Mouse (Mus musculus): ENCODE data around the gene Cadm1.

Gene Cadm1

DNA sequence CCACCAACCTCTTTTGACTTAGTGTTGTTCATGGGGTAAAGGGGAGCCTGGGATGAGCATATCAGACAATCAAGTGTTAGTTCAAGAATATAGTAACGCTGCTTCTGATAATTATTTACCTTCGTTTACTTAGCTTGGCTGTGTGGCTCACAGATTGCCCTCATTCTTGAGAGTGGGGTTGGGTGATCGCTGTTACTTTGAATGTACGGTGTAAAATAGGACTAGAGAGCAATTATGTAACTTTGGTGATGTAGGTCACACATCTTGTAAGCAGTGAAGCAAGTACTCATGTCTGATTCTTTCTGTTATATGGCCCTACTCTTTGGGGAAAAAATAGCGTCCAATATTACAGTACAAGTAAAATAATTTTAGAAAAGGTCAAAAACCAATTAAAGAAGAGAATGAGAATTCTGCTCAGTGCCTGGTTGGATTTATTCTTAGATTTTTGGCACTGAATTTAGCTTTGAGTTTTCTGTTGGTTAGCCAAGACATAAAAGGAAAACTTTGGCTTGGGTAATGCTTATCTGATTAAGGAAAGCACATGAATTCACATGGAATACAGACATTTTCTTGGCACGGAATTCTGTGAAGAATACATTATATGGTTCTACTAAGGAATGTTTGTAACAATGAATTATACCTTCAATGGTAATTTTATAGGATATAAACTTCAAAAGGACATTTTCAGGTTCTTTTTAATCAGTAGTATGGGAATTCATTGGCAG, 129.6 kb downstream of the Cadm1 start:
- in situ Hi-C loops (cut with MboI, MseI) = no loop called here

DNA sequence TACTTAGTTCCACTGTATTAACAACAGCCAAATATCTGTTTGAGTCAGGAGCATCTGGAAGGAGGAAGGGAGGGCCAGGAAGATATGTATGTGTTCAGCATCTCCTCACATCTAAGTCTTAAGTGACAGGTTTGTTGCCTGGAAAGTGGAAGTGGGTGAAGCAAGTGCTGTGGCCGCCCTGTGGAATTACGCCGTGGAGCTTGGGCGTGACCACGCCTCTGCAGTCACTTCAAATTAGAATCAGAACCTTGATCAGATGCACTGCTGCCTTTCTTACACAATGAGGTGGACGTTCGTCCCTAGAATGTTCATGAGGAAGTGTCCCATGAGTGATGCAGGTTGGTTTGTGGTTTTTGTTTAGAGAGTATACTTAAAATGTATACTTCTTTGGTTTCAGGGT, 131.6 kb downstream of the Cadm1 start:
- in situ Hi-C loops (cut with MboI, MseI) = no loop called here

DNA sequence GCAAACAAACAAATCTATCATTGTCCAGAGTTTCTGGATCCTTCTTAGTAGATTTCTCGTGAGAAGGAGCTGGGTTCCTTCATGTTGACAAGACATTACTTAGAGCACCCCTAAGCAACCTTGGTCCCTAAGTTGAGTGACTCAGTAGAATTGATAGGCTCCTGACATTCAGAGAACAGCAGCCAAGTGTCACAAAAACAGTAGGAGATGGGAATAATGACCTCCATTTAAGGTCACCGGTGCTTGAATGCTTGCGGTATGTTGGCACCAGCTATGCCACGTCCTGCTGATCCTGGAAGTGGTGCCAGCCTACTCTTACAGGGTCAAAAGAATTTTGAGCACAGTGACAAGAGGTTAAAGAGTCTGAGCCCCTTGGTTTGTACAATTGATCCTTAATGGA, 139.2 kb downstream of the Cadm1 start:
- in situ Hi-C loops (cut with MboI, MseI) = no loop called here

DNA sequence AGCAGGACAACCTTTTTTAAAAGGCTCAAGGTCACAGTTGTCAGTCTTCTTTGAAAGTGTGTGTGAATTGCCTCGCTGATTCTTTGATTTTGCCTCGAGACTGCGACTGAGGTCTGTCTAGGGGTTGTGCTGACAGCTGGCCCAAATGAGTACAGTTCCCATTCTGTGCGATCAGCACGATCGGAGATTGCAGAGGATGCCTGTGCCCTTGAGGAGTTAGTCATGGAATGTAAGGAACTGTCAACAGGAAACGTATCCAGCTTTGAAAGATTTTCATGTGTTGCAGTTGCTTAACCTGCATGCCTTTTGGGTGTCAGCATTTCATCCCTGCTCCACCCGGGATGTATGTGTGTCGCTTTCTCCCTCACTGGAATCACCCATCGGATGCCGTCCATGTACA, 141.6 kb downstream of the Cadm1 start:
- in situ Hi-C loops (cut with MboI, MseI) = no loop called here

DNA sequence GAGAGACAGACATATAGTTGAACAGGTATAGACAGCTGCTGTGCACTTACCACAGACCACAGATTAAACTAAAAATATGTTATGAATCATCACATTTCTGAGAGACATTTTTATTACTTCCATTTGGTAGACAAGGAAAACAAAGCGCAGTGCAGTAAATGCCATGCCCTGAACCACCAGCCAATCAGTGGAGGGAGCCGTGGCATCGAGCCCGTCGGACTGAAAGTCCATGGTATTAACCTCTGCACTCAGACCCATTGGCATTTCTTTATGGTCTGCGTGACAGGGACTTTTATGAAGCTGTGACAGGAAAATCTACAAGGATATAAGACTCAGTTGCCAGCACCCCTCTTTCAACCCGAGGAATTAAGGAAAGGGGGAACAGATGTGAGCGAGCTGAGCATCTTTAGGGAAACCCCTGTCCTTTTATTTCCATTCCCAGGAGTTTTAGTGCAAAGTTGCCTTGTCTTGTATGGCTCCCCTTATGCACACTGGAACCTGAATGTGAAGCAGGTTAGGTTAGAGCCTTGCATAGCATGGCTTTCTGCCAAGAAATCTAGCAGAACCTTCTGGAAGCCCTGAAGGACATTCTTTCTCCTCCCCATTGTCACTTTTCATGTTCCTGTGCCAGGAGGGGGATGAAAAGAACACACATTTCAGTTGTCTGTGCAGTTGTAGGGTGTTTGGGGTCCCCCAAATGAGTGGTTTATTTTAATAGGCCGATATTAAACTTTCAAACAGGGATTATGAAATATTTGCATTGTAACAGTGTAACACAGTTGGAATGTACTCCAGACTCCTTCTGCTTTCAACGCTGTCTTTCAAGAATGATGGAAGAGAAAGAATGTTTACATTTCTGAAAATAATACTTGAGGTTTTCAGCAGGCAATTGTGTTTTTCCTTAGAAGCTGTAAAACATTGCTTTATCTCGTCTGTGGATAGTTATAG, 145.1 kb downstream of the Cadm1 start:
- in situ Hi-C loops (cut with MboI, MseI) = no loop called here

DNA sequence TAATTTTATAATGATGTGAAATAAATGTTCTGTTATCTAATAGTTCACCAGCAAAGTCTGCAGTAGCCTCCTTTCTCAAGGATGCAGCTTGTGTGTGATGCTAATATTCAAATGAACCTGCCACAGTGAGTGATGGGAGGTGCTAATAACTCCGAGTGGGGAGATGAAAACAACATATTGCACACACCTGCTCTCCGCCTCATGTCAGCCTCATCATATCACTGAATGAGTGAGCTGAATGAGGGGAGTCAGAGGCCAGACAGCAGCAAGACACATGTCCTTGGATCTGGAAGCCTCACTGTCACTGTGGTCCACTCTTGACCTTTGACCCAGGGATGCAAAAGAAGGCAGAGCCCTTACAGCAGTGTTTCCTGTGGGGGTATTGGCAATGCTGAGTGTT, 156.9 kb downstream of the Cadm1 start:
- in situ Hi-C loops (cut with MboI, MseI) = no loop called here

DNA sequence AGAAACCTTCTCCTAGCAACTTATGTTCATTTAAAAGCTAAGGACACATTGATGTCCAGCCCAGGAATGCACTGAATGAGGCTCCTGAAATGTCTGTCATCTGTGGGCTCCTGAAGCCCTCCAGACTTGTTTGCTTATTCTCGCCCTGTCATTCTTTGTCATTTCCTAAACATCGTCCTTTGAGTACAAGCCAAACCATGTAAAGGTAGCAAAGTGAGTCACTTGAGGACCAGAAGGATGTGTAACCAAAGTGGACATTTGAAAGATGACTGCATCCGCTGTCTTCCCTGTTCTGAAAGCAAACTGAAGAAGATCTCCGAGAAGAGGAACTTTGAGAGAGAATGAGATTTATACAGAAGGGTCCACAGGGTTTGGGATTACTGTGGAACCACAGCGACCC, 157.6 kb downstream of the Cadm1 start:
- in situ Hi-C loops (cut with MboI, MseI) = no loop called here

DNA sequence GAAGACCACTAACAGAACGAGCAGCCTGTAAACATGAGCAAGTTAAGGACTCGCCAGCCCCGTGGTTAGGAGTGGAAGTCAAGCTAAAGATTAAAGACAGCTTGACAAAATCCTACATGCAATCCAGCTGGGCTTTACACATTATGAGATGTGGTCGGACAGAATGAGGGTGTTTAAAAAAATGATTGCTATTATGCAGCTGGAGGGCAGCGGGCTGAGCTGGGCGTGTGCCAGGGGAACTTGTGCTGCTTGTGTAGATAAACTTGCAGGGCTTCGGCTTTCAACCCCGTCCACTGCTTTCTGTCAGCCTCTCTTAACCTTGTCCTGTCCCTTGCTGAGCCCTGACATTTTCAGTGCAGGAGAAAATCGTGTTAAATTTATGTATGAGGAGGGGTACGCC, 158.3 kb downstream of the Cadm1 start:
- in situ Hi-C loops (cut with MboI, MseI) = no loop called here

DNA sequence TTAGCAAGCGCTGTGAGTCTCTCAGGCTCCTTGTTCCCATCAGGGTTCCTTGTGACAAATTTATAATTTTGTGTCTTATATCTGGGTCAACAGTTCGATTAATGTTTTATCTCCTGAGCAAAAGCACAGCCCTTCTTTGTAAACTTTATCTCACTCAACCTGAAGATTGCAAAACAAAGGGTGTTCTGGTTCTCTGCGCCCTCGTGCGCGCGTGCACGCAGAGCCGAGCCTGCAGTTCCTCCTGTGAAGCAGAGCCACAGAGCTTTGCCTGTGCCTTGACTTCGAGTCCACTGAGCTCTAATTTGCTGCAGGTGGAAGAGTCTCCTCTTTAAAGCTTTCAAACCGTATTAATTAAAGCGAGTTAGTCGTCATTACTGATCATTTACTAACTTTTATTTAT, 162.9 kb downstream of the Cadm1 start:
- in situ Hi-C loops (cut with MboI, MseI) = no loop called here

DNA sequence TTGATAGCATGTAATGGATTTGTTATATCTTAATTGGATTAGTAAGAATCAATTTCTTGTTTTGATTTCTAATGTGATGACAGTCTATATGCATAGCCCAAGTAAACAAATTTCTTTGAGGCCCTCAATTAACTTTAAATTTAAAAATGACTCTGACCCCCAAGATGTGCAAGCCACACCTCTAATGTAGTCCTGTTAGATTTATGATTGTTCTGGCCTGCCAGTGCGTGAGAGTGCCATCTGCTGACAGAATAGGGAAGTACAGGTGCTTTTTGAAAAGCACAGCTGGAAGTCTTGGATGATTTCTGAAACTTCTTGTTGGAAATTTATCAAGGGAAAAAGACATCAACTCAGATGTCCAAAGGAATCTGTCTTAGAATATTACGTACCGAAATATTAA, 169.1 kb downstream of the Cadm1 start:
- in situ Hi-C loops (cut with MboI, MseI) = no loop called here

DNA sequence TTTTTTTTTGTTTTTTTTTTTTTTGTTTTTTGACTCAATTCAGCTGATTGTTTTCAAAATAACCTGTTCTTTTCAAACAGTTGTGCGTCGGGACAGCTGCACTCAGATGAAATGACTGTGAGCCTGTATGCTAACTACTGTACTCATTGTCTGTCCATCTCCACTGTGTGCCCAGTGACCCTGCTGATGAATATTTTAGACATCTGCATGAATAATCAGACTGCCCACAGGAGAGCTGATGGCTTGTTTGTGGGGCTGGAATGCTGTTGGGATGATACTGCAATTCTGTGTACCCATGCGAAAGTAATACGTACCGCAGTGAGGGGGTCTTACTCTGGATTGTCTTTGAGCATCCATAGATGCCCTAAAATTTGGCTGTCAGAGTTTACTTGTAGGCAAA, 170.0 kb downstream of the Cadm1 start:
- in situ Hi-C loops (cut with MboI, MseI) = loop anchor here (5.0 kb wide), 1 partner anchor 963 kb away; no protein-coding TSS in a partner anchor

DNA sequence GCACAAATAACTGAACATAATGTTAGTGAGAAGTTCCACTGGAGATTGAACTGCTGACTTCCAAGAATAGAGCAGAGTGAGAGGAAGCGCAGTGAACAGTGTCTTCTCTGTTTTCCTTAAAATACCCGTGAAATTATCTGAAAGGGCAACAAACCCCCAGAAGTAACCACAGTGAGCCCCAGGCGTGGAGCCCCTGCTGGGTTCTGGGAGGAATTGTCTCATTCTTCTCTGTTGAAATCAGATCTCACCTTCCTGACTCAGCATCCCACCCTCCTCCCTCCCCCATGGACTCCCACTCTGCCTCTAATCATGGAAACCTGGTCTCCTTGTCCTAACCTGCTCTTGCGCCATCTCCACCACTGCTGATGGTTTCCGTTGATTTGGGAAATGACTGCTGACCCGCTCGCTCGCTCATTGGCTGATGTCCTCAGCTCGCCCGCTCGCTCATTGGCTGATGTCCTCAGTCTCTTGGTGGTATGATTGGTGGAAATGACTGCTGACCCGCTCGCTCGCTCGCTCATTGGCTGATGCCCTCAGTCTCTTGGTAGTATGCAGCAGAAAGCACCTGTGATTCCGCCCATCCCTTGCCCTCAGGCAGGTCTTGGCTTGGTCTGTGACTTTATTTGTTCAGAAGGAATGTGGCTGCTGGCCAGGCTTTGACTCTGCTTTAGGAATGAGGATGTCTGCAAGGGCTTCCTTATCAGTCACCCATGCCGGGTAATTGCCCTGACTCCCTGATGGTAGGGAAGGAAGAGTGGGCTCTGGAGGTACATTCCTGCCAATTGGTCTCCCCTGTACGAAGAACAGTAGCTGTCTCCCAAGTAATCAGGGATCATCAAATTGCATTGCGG, 173.3 kb downstream of the Cadm1 start:
- in situ Hi-C loops (cut with MboI, MseI) = loop anchor here (5.0 kb wide), 1 partner anchor 966 kb away; no protein-coding TSS in a partner anchor

DNA sequence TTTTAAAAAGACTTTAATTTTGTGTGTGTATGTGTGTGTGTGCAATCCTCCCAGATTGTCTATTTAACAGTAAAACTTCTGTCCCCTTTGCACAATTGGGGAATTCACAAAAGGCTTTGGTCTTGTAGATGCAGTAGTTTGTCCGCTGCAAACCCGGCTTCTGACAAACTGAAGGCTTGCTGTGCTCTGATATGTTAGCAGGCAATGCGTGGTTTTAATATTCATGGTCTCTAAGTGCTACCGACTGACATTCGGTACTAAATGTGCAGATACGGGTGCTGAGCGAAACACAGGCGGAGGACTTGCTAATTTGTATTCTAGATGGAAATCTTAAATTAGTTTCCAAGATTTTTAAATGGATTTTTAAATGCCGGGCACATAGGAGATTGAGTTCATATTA, 176.4 kb downstream of the Cadm1 start:
- in situ Hi-C loops (cut with MboI, MseI) = no loop called here

DNA sequence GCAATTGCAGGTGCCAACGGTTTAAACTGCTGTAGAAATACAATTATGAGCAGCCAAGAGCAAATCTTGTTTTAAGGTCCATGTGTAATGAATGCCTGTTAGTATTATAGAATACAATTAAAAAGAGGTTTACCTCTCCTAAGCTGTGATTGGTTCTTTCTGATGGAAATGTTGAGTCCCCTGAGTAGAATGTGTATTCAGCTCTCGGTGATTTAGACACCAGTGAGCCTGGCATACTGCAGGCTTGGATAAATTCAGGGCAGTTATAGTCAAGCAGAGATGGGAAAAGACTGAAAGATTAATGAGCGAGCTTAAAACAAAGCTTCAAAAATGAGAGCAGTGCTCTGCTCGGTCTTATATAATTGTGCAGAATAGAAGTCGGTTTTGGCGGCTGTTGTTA, 177.4 kb downstream of the Cadm1 start:
- in situ Hi-C loops (cut with MboI, MseI) = no loop called here

DNA sequence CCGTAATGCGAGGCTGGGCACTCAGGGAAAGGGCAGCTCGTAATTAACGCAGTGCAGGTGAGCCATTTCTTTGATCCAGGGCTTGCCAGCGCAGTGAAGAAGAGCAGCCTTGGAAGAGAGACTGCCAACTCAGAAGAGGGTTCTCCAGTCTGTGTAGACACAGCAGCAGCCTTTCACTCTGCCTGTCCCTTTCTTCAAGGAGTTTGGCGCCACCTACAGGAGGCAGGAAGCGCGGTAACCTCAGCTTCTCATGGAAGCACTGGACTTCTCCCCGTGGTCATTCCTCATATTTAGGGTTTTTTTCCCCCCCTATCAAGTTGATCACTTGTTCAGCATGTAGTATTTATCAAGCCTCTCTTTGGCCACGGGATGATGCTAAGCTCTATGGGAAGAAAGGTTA, 178.3 kb downstream of the Cadm1 start:
- in situ Hi-C loops (cut with MboI, MseI) = no loop called here

DNA sequence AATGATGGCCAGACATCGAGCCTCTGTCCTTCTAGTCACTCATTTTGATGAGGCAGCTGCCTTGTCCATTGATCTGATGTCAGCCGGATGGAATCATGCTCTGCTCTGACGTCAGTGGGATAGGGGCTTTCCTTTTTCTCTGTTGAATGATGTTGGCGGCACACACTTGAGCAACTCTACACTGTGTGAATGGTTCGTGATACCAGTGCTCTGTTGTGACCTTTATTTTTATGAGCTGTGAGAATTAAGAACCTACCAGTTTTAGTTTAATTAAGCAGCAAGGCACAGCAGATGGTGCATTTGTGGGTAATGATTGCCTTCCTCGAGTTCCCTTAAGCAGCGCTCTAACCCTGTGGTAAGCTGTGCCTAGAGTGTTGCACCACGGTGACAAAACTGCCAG, 181.0 kb downstream of the Cadm1 start:
- in situ Hi-C loops (cut with MboI, MseI) = no loop called here

DNA sequence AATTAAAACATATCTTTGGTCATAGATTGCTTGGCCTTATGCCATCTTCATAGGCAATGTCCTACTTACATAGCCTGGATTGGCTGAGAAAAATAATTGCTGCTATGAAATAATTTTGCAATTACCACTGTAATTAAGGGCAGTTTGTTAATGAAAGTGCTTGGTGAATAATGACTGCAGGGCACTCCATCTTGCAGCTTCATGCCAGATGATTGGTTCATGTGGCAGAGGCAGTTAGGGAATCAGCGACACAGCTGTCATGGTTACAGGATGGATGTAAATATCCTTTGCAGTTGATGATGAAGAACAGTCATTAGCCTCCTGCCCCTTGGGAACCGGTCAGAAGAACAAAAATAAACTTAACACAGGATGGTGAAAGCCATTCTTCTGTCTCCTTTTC, 184.6 kb downstream of the Cadm1 start:
- in situ Hi-C loops (cut with MboI, MseI) = no loop called here

DNA sequence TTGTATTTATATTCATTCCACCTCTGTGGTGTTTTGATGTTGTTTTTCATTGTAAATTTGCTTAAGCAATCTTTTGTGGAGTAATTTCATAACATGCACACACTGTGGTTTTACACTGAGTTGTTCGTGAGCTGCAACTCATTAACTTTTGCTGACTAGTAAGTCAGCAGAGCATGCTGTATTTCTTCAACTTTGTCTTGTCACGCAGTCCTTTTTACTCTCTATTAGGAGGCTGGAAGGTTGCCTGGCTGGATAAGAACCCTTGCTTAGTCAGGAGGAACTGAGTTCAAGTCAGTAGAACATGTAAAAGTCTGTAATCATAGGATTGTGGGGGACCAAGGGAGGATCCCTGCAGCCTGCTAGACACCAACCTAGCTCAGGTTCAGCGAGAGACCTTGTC, 185.4 kb downstream of the Cadm1 start:
- in situ Hi-C loops (cut with MboI, MseI) = no loop called here

DNA sequence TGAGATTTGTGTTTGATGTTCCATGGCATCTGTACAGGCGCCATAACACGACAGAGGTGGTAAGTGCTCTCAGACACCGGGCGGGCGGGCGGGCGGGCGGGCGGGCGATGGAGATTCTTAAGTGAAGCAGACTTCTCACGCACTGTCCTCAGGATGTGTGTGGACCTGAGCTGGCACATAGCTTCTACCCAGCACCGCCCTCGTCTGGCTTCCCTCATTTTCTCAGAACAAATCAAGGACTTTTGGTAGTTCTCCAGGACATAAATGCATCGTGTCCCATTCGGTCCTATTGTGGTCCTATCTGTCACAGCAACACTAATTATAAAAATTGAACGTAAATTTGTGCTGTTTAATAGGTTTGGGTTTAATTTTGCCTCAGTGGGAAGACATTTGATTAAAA, 186.9 kb downstream of the Cadm1 start:
- in situ Hi-C loops (cut with MboI, MseI) = no loop called here

DNA sequence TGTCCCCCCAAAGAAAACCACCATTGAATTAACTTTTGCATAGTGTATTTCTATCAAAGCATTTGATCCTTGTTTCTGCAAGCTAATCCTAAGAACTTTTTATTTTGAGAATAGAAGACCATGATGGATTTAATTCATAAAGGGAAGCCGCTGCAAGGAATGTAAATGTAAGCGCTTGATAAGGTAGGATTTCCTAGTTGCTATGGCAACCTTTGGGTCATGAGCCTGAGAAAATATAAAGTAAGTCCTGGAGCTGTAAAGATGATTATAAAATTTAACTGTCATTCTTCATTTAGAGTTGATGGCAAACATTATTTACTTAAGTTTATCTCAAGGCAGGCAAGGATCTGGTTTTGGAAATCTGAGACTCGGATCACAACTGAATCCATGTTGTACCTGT, 197.6 kb downstream of the Cadm1 start:
- in situ Hi-C loops (cut with MboI, MseI) = no loop called here

DNA sequence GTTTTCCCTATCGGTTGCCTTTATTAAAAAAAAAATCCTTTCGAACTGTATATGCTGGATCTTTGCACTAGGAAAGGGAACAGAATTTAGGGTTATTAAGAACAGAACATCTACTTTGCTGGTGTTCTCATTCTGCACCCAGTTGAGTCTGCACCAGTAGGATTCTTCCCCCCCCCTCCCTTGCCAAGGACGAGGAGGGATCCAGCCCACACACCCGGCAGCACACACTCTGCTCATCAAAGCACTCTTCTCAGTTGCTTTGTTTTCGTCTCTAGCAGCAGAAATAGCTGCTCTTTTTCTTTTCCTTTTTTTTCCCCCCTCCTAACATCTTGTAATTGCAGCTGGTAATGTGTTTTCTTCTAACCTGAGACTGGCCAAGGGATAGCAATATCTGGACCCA, 198.9 kb downstream of the Cadm1 start:
- in situ Hi-C loops (cut with MboI, MseI) = no loop called here

DNA sequence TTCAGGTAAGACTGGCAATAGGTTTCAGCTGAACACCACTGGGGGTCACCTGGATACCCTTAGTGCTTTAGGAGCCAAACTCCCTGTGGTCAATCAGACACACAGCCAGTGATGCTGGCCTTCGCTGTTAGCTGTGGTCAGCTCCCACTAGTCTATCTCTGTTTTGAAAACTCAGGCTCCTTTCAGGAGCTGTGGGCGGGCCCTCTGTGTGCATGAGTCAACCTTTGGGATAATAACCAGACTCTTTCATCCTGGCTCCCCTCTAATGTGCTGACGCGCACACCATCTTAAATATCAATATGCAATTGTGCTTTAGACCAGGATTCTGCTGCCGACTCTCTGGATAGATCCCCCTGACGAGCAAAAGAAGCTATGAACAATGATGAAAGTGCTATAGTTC, 200.3 kb downstream of the Cadm1 start:
- in situ Hi-C loops (cut with MboI, MseI) = no loop called here

Measured in regulatory T cell (primary cell).